Mouse (Mus musculus) monocyte, adult 59 days (primary cell): Measurements from ENCODE around the gene Araf. TPM values are rescaled to one million over a fixed set of nuclear protein-coding genes. Genes with fewer than 3 reads are reported as not detected.

Experiments used
- total RNA-seq, 2 experiments: library from RNA; stranded (reverse); gene quantifications; one replicate each; pipeline ENCODE4 v1.2.4; 2023

Araf gene
- total RNA-seq, result 10 to 100 TPM; 76.1 to 77.9 TPM

DNA sequence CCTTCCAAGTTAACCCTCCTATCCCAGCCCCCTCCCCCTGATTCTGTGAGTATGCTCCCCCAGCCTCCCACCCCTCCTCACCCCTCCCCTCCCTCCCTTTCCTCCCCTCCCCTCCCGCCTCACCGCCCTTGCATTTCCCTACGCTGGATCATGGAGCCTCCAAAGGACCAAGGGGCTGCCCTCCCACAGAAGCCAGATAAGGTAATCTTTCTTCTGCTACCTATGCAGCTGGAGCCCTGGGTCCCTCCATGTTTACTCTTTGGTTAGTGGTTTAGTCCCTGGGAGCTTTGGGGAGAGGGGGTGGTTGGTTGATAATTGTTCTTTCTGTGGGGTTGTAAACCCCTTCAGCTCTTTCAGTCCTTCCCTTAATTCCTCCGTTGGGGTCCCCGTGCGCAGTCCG, at the start of gene Araf:
Gene Araf (plus strand): TSS at position 134 of the 400 bp plus-strand sequence.

GRCm38 (mm10) chrX:20869962-20870513, 72.4 kb downstream of the Araf start, which contains the start of gene Timp1:
TSS of gene Timp1 (plus strand) at chrX:20870166.

Other genes starting within 250 kb of the Araf start
- not detected for gene Rgn, start 248.0 kb upstream of the Araf start, total RNA-seq
- gene Rbm10, start 180.3 kb upstream of the Araf start, total RNA-seq, result 10 to 100 TPM; 23.9 to 26.2 TPM
- gene Ndufb11, start 180.2 kb upstream of the Araf start, total RNA-seq, result 100 to 1,000 TPM; 105 to 112 TPM
- gene Uba1, start 139.5 kb upstream of the Araf start, total RNA-seq, result 100 to 1,000 TPM; 166 to 202 TPM
- gene Cdk16, start 109.9 kb upstream of the Araf start, total RNA-seq, result 10 to 100 TPM; 63.7 to 69.9 TPM
- 1 to 10 TPM; 3.3 to 4.1 TPM for gene Usp11, start 93.9 kb upstream of the Araf start, total RNA-seq
- under 1 TPM in 1 of 2 experiments, not detected in 1; 0.82 TPM for gene Timp1, start 72.4 kb downstream of the Araf start, total RNA-seq
- 1 to 10 TPM; 1.8 to 2.2 TPM for gene Syn1, start 123.2 kb downstream of the Araf start, total RNA-seq
- gene Cfp, start 133.7 kb downstream of the Araf start, total RNA-seq, result 100 to 1,000 TPM; 418 to 461 TPM
- gene Elk1, start 152.8 kb downstream of the Araf start, total RNA-seq, result 10 to 100 TPM; 15.4 to 17.0 TPM
- gene Uxt, start 164.2 kb downstream of the Araf start, total RNA-seq, result 10 to 100 TPM; 19.2 to 27.6 TPM